Mouse (Mus musculus) adipose tissue, adult 10 weeks (tissue): ENCODE results near the gene Zg16. TPM values are rescaled to one million over a fixed set of nuclear protein-coding genes. Genes with fewer than 3 reads are reported as not detected.

Source experiments
- polyA plus RNA-seq: library from polyadenylated mRNA; stranded (reverse); fragments of 350-450 nt; fragmentation: Illumina TruSeq; extraction: RNeasy Lipid Tissue Mini Kit (QIAGEN cat#74804); gene quantifications from one replicate; pipeline ENCODE4 v1.2.3, GENCODE M21; 2014; ENCODE audit warnings: low read depth, low replicate concordance

The Zg16 gene
- polyA plus RNA-seq: 1.4 TPM

DNA sequence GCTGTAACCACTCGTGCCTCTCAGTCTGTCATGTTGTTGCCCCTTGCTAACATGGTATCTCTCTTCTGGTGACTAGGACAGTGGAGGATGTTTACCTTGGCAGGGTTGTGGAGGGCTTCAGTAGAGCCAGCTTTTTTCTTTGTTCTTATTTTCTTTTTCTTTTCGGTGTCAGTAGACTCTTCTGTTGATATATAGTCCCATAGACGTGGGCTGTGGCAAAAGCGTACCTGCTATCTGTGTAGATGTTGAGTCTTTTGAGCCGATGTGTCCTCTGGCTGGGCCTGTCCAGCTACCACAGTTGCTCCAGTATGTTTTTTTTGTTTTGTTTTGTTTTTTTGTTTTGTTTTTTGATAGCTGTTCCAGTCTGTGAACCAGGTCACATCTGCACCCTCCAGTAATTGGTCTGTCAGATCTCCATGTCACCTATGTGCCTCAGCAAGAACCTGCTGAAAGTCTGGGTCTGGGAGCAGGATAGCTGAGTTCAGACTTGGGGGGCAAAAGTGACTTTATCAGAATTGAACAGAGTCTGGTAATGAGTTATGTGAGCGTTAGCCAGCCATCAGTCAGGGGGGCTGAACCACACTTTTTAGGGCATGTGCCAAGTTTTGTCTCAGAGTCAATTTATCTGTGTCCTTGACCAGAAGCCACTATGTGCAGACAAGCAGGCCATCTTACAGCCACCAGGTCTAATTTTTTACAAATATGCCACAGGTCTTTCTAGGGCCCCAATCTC is at the start of gene Zg16:
Gene Zg16 (minus strand): TSS at position 51 of the 733 bp plus-strand sequence.

GRCm38 (mm10) chr7:127121911-127122270 is 34.8 kb upstream of the Zg16 start, which contains the start of gene Qprt:
TSS of gene Qprt (minus strand) at chr7:127122226.

DNA sequence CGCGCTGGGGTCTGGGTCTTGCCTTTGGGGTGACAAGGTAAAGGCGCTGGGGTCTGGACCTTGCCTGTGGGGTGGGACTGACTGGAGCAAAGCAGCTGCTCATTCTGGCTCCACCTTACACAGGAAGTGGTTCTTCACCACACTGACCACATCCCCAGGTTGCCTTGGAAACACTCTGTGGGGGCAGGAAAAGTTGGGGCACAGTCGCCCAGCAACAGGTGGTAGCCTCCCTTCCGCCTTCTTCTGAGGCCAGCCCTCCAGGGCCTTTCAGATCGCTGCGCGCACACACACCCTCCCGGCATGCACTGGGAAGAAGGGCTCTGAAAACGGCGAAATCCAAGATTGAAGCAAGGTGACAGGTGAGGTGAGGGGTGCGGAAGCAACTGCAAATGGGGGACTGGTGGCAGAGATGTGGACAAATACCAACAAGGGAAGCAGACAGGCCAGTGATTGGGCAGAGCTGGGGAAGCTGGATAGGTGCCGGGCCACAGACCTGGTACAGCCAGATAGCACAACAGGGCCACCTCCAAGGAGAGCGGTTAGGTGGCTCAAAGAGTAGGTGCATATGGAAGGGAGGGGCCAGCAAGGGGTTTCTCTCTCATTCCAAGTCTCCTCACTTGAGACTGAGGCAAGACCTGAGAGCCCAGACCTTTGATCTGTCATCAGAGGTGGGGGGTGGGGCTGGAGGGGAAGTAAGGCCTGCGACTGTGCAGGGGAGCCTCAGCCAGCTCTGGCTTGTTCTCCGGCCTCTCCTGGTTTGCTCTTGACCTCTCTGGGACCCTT is 4.2 kb upstream of the Zg16 start, which contains the start of gene AI467606:
Gene AI467606 (plus strand): TSS at position 246 of the 783 bp plus-strand sequence.

DNA sequence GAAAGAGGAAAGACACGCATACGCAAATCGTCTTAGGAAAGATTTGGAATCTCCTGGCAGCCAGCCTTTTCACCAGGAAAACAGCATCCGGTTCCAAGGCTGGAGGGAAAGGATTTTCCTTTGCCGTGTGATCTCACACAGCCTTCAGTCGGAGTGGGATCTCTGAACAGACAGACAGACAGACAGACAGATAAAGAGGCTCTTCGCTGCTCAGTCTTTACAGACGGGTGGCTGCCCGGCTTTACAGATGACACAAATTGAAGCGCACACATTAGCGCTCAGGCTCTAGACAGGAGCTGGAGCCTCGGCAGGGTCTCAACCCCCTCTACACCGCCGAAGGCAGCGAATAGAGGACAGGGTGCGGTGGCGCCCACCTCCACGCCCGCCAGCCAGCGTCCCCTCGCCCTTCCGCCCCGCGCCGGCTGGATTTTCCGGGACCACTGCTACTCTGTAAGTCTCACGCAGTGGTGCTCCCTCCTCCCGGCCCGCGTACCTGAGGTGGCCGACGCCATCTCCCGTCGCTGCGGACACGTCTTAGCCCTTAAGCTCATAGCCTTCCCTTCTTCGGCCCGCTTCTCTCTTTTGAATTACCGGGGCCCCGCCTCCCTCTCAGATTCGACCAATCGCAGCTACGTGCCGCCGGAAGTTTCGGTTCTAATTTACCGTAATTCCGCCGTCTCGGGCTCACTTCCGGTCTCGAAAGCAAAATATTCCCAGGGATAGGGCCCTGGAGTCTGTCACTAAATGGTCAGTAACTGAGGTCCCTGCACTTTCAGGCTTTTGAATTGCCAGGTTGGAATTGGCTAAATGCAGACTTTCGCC is 45.1 kb downstream of the Zg16 start, which contains the start of gene Kif22:
Gene Kif22 (minus strand): TSS at position 621 of the 822 bp plus-strand sequence.

DNA sequence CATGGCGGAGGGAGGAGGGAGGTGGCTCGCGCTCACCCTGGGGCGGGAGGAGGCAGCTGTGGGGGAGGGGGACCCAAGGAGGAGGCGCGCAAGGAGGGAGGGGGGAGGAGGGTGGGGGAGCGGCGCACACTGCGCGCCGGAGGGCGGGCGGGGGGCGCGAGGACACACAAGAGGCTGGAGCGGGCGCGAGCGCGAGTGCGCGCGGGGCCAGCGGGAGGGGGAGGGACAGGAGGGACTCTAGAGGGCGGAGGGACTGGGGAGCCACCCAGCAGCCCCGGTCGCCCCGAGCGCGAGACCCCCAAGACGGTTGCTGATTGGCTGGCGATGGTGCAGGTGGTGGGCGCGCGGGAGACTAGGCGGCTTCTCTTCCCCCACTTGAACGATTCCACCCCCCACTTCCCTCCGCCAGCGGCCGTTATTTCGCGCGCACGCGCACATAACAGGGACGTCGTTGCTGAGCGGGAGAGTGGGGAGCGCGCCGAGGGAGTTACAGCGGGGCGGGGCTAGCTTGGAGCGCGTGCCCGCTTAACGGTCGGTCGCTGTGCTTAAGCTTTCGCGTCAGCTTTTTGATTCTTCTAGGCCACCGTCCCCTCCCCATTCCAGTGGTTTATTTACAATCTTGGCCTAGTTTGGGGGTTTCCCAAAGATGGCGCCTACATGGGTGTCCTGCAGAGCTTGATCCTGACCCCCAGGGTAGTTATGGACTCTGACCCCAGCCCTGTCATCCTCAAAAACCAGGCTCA is 60.0 kb downstream of the Zg16 start, which contains the start of gene Maz:
Gene Maz (minus strand): TSS at position 54 of the 743 bp plus-strand sequence.

DNA sequence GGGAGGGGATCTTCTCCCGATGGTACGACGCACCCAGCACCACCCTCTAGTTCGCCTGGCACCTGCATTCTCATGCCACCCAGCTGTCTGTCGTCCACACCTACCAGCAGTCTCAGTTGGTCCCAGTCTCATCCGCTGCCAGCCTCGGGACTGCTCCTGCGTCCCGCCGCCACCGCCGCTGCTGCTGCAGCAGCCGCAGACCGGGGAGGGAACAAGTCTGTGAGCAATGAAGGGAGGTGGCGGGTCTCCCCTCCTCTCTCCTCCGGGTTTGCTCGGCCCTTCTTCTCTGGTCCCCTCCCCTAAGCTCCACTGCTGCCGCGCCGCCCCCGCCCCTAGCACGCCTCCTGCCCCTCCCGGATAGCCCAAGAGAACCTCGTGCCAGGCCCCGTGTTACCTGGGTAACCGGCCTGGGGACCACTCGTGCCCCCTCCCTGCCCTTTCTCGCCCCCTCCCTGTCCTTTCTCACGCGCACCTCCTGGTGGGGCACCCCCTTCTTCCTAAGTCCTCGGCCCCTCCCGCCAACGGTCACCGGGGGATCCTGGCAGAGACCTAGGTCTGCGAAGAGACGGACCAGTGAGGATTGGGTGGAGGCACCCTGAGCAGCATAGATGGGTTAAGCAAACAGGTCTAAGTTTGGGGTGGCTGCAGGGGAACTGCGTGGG is 66.1 kb downstream of the Zg16 start, which contains the start of the genes Gm42742 and Prrt2:
Gene Gm42742 (minus strand): TSS at position 197 of the 662 bp plus-strand sequence.
Gene Prrt2 (minus strand): TSS at position 311 of the 662 bp plus-strand sequence.

DNA sequence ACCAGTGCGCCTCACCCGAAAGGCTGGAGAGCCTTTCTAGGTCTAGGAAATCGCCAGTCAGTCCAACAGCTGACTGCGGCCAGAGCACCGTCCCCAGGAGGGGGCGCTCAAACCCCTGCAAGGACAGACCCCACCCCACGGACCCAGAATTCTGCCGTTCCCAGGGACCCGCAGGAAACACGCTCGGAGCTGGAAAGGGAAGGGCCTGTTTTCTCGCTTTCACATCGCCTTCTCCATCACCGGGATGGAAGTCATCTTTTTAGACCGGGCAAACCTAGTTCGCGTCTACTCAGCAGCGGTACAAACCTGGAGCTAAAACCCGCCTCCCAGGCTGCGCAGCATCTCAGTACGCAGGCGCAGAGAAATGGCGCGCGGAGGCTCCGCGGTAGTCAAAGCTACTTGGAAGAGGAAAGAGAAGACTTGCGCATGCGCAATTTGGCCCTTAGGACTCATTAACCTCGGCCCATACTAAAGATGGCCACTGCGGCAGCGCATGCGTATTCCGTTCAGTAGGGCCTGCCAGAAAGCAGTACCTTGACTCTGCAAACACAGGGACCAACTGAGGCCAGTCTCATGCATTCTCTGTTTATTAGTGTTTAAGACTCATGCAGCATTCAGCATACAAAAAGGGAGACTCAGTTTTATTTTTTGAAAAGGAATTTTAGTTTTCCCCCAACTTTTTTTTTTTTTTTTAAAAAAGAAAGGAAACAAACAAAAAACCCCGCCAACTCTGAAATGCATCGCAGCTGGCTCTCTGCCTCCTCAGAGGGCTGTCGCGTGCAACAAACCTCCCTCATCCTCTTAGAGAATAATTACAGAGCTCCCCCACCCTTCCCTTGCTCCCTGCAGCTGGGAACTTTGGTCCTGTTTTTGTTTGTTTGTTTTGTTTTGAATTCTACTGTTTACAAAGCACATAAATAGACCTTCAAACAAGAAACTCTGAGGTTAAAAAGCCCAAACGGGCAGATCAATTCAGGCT is 69.9 kb downstream of the Zg16 start, which contains the start of gene Pagr1a:
Gene Pagr1a (minus strand): TSS at position 382 of the 979 bp plus-strand sequence.

DNA sequence TGATC is 70.8 kb downstream of the Zg16 start, which contains the start of gene Pagr1b:
Gene Pagr1b (minus strand): TSS at position 4 of the 5 bp plus-strand sequence.

DNA sequence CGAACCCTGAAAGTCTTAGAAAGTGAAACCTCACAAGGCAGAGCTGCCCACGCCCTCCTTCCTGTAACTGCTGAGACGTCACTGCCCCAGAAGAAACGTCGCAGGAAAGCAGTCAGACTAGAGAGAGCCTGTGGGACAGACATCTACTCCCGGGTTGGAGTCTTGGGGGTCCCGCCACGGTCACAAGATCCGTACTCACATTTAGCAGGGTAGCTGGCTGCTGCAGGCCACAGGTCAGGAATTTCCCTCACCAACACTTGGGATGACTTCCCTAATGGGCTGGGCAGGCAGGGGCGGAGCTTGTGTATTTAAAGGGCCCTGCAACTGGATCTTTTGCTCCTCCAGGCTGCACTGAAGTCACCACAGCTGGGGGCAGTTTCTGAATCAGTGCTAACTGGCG is 72.8 kb downstream of the Zg16 start, which contains the start of gene Mvp:
Gene Mvp (minus strand): TSS at position 302 of the 400 bp plus-strand sequence.

Other genes with a start within 250 kb of the Zg16 start
- gene Doc2a, start 239.9 kb downstream of the Zg16 start, polyA plus RNA-seq: not detected
- gene Hirip3, start 225.4 kb downstream of the Zg16 start, polyA plus RNA-seq: 20.1 TPM
- gene Ino80e, start 225.0 kb downstream of the Zg16 start, polyA plus RNA-seq: 32.6 TPM
- 53.1 TPM for gene Taok2, start 202.6 kb downstream of the Zg16 start, polyA plus RNA-seq
- 58.2 TPM for gene Tmem219, start 164.4 kb downstream of the Zg16 start, polyA plus RNA-seq
- 12.5 TPM for gene Kctd13, start 158.4 kb downstream of the Zg16 start, polyA plus RNA-seq
- gene Asphd1, start 137.7 kb downstream of the Zg16 start, polyA plus RNA-seq: 0.30 TPM
- 1.5 TPM for gene Sez6l2, start 136.8 kb downstream of the Zg16 start, polyA plus RNA-seq
- 96.0 TPM for gene Cdipt, start 111.4 kb downstream of the Zg16 start, polyA plus RNA-seq
- 29.3 TPM for gene Cdiptos, start 111.2 kb downstream of the Zg16 start, polyA plus RNA-seq
- 50.9 TPM for gene Mvp, start 72.7 kb downstream of the Zg16 start, polyA plus RNA-seq
- 1.6 TPM for gene Pagr1b, start 70.8 kb downstream of the Zg16 start, polyA plus RNA-seq
- not detected for gene Pagr1a, start 70.0 kb downstream of the Zg16 start, polyA plus RNA-seq
- gene Gm42742, start 66.2 kb downstream of the Zg16 start, polyA plus RNA-seq: 26.3 TPM
- gene Prrt2, start 66.1 kb downstream of the Zg16 start, polyA plus RNA-seq: 2.7 TPM
- gene Maz, start 60.3 kb downstream of the Zg16 start, polyA plus RNA-seq: 78.3 TPM
- gene Kif22, start 44.9 kb downstream of the Zg16 start, polyA plus RNA-seq: 3.2 TPM
- gene AI467606, start 4.0 kb upstream of the Zg16 start, polyA plus RNA-seq: 12.4 TPM
- 1.2 TPM for gene Qprt, start 34.9 kb upstream of the Zg16 start, polyA plus RNA-seq
- 1.4 TPM for gene Spn, start 50.5 kb upstream of the Zg16 start, polyA plus RNA-seq
- 52.6 TPM for gene Cd2bp2, start 108.7 kb upstream of the Zg16 start, polyA plus RNA-seq
- gene Tbc1d10b, start 121.1 kb upstream of the Zg16 start, polyA plus RNA-seq: 27.7 TPM
- gene Mylpf, start 121.6 kb upstream of the Zg16 start, polyA plus RNA-seq: 4.2 TPM
- 14.2 TPM for gene Zfp553, start 145.7 kb upstream of the Zg16 start, polyA plus RNA-seq
- 11.1 TPM for gene Sept1, start 145.8 kb upstream of the Zg16 start, polyA plus RNA-seq
- 20.6 TPM for gene Zfp771, start 156.9 kb upstream of the Zg16 start, polyA plus RNA-seq
- 31.2 TPM for gene Dctpp1, start 173.4 kb upstream of the Zg16 start, polyA plus RNA-seq
- 34.8 TPM for gene Sephs2, start 186.7 kb upstream of the Zg16 start, polyA plus RNA-seq
- 2.5 TPM for gene Itgal, start 208.9 kb upstream of the Zg16 start, polyA plus RNA-seq